Mouse (Mus musculus): ENCODE measurements around the gene Napa. TPM values are rescaled to one million over a fixed set of nuclear protein-coding genes. Genes with fewer than 3 reads are reported as not detected.

Gene Napa
- polyA plus RNA-seq (2015; fragmentation: Nextera tagmentation; extraction: Ambion mirVana): 236 and 238 TPM in 2 replicates

GRCm38 (mm10) chr7:16098021-16099017 is at the start of gene Napa:
Napa (plus strand) TSS chr7:16098458.
- H3K27ac ChIP-seq (replicated peaks): peak within 1 kb of the TSS; percentile 88
- H3K9me3 ChIP-seq (replicated peaks): no peaks in the 10 kb centered on the region
- peak within 1 kb of the TSS; percentile 81 for H3K4me2 ChIP-seq
- ATAC-seq (ENCODE audit: low FRiP score): peak; percentile 98
- H3K27me3 ChIP-seq (replicated peaks): peaks cover 12% of the 10 kb centered on the region; the same call in 1 of the 2 replicates
- H3K9ac ChIP-seq (replicated peaks): peak within 1 kb of the TSS; percentile 97
- peak within 1 kb of the TSS; percentile 66 for H3K4me3 ChIP-seq (replicated peaks)
- peaks cover 11% of the 10 kb centered on the region for H3K36me3 ChIP-seq
- WGBS: under 1% methylated on average over 67 of the region's 68 CpGs
- peaks cover 48% of the 10 kb centered on the region for H3K4me1 ChIP-seq

GRCm38 (mm10) chr7:16048675-16049575 is 49.3 kb upstream of the Napa start:
- H3K4me2 ChIP-seq: peak overlapping the region; percentile 72
- H3K27me3 ChIP-seq (replicated peaks): no peaks in the 10 kb centered on the region
- no peaks in the 10 kb centered on the region for H3K36me3 ChIP-seq
- peak overlapping the region; percentile 67 for H3K9ac ChIP-seq (replicated peaks)
- peak overlapping the region; percentile 99 for H3K27ac ChIP-seq (replicated peaks)
- H3K4me1 ChIP-seq: peaks cover 58% of the 10 kb centered on the region
- 8% methylated on average over 36 of the region's 36 CpGs for WGBS
- peak overlapping the region; percentile 75 for H3K4me3 ChIP-seq (replicated peaks)
- no peak for ATAC-seq (ENCODE audit: low FRiP score)
- no peaks in the 10 kb centered on the region for H3K9me3 ChIP-seq (replicated peaks)

- WGBS: 78% methylated on average over 7 of the region's 7 CpGs
- Histone ChIP-seq H3K9ac (replicated peaks) (peak overlapping the region; percentile 67), H3K4me2 (peak overlapping the region; percentile 72), H3K4me3 (replicated peaks) (peak overlapping the region; percentile 75), H3K36me3 (no peaks in the 10 kb centered on the region), H3K9me3 (replicated peaks) (no peaks in the 10 kb centered on the region), H3K27me3 (replicated peaks) (no peaks in the 10 kb centered on the region), H3K4me1 (peaks cover 52% of the 10 kb centered on the region), H3K27ac (replicated peaks) (peak overlapping the region; percentile 99; the same call in 1 of the 2 replicates)
- no peak for ATAC-seq (ENCODE audit: low FRiP score)
Observed at GRCm38 (mm10) chr7:16049576-16049915, 48.7 kb upstream of the Napa start.

GRCm38 (mm10) chr7:16050600-16050999 is 47.7 kb upstream of the Napa start:
- ATAC-seq (ENCODE audit: low FRiP score): no peak
- Histone ChIP-seq H3K9me3 (replicated peaks) (no peaks in the 10 kb centered on the region), H3K36me3 (no peaks in the 10 kb centered on the region), H3K27ac (replicated peaks) (no peak overlapping the region), H3K27me3 (replicated peaks) (no peaks in the 10 kb centered on the region), H3K4me1 (peaks cover 42% of the 10 kb centered on the region), H3K4me2 (peak overlapping the region; percentile 72), H3K9ac (replicated peaks) (no peak overlapping the region), H3K4me3 (replicated peaks) (no peak overlapping the region; the same call in 1 of the 2 replicates)
- WGBS: 95% methylated on average over 3 of the region's 3 CpGs

GRCm38 (mm10) chr7:16051883-16052595 is 46.2 kb upstream of the Napa start:
- WGBS: 6% methylated on average over 19 of the region's 19 CpGs
- peak overlapping the region; percentile 72 for H3K4me2 ChIP-seq
- H3K4me3 ChIP-seq (replicated peaks): peak overlapping the region; percentile 51
- no peak for ATAC-seq (ENCODE audit: low FRiP score)
- peaks cover 34% of the 10 kb centered on the region for H3K4me1 ChIP-seq
- H3K9ac ChIP-seq (replicated peaks): peak overlapping the region; percentile 48
- no peaks in the 10 kb centered on the region for H3K27me3 ChIP-seq (replicated peaks)
- no peaks in the 10 kb centered on the region for H3K9me3 ChIP-seq (replicated peaks)
- peak overlapping the region; percentile 84 for H3K27ac ChIP-seq (replicated peaks)
- H3K36me3 ChIP-seq: no peaks in the 10 kb centered on the region

GRCm38 (mm10) chr7:16052684-16053083 is 45.6 kb upstream of the Napa start:
- Histone ChIP-seq H3K4me1 (peaks cover 34% of the 10 kb centered on the region), H3K27me3 (replicated peaks) (no peaks in the 10 kb centered on the region), H3K4me3 (replicated peaks) (peak overlapping the region; percentile 51), H3K4me2 (peak overlapping the region; percentile 72), H3K36me3 (no peaks in the 10 kb centered on the region), H3K27ac (replicated peaks) (peak overlapping the region; percentile 84), H3K9me3 (replicated peaks) (no peaks in the 10 kb centered on the region), H3K9ac (replicated peaks) (peak overlapping the region; percentile 48)
- peak; percentile 85 for ATAC-seq (ENCODE audit: low FRiP score)
- WGBS: under 1% methylated on average over 24 of the region's 24 CpGs

GRCm38 (mm10) chr7:16053105-16053504 is 45.2 kb upstream of the Napa start:
- H3K9ac ChIP-seq (replicated peaks): no peak overlapping the region
- H3K4me2 ChIP-seq: peak overlapping the region; percentile 72
- no peak for ATAC-seq (ENCODE audit: low FRiP score)
- no peaks in the 10 kb centered on the region for H3K36me3 ChIP-seq
- H3K27me3 ChIP-seq (replicated peaks): no peaks in the 10 kb centered on the region
- H3K4me3 ChIP-seq (replicated peaks): peak overlapping the region; percentile 51
- WGBS: 12% methylated on average over 6 of the region's 6 CpGs
- H3K4me1 ChIP-seq: peaks cover 34% of the 10 kb centered on the region
- peak overlapping the region; percentile 84 for H3K27ac ChIP-seq (replicated peaks)
- no peaks in the 10 kb centered on the region for H3K9me3 ChIP-seq (replicated peaks)

GRCm38 (mm10) chr7:16054966-16055365 is 43.3 kb upstream of the Napa start:
- H3K9me3 ChIP-seq (replicated peaks): no peaks in the 10 kb centered on the region
- ATAC-seq (ENCODE audit: low FRiP score): no peak
- WGBS: 72% methylated on average over 4 of the region's 4 CpGs
- no peak overlapping the region for H3K4me2 ChIP-seq
- no peak overlapping the region for H3K4me3 ChIP-seq (replicated peaks)
- no peak overlapping the region for H3K27ac ChIP-seq (replicated peaks)
- no peaks in the 10 kb centered on the region for H3K36me3 ChIP-seq
- H3K27me3 ChIP-seq (replicated peaks): 0 out of 2 replicates have a peak, but pooled peaks cover 4% of the 10 kb centered on the region
- peaks cover 21% of the 10 kb centered on the region for H3K4me1 ChIP-seq
- H3K9ac ChIP-seq (replicated peaks): no peak overlapping the region

GRCm38 (mm10) chr7:16055665-16056064 is 42.6 kb upstream of the Napa start:
- Histone ChIP-seq H3K36me3 (no peaks in the 10 kb centered on the region), H3K4me3 (replicated peaks) (no peak overlapping the region), H3K4me1 (peaks cover 14% of the 10 kb centered on the region), H3K9me3 (replicated peaks) (no peaks in the 10 kb centered on the region), H3K9ac (replicated peaks) (no peak overlapping the region), H3K4me2 (no peak overlapping the region), H3K27ac (replicated peaks) (no peak overlapping the region), H3K27me3 (replicated peaks) (peaks cover 7% of the 10 kb centered on the region; the same call in 1 of the 2 replicates)
- ATAC-seq (ENCODE audit: low FRiP score): no peak
- 84% methylated on average over 6 of the region's 6 CpGs for WGBS

- Histone ChIP-seq H3K4me1 (peaks cover 16% of the 10 kb centered on the region), H3K9ac (replicated peaks) (no peak overlapping the region), H3K4me2 (no peak overlapping the region), H3K4me3 (replicated peaks) (no peak overlapping the region), H3K36me3 (no peaks in the 10 kb centered on the region), H3K27ac (replicated peaks) (no peak overlapping the region), H3K27me3 (replicated peaks) (peaks cover 14% of the 10 kb centered on the region), H3K9me3 (replicated peaks) (no peaks in the 10 kb centered on the region)
- WGBS: 32% methylated on average over 5 of the region's 5 CpGs
- ATAC-seq (ENCODE audit: low FRiP score): no peak
Observed at GRCm38 (mm10) chr7:16056459-16057135, 41.7 kb upstream of the Napa start.

Data from neural tube, embryonic 15.5 days (tissue).